Mouse (Mus musculus): Measurements from ENCODE around the gene Sdr9c7. TPM values are rescaled to one million over a fixed set of nuclear protein-coding genes. Genes with fewer than 3 reads are reported as not detected.
"Not testable (repeated sequence)": the region's sequence is repeated elsewhere in the genome, so short reads cannot be mapped to it uniquely, and the experiment has no call there.

Gene Sdr9c7
- total RNA-seq, 2 experiments from 2014 or later: not detected

- intact Hi-C loops (cut with DNase I): no loop called here
- DNase-seq: no peak
Measured at GRCm38 (mm10) chr10:127906138-127906537, 7.8 kb downstream of the Sdr9c7 start.

- intact Hi-C loops (cut with DNase I): no loop called here
Measured at GRCm38 (mm10) chr10:127907386-127907951, 9.2 kb downstream of the Sdr9c7 start.

DNA sequence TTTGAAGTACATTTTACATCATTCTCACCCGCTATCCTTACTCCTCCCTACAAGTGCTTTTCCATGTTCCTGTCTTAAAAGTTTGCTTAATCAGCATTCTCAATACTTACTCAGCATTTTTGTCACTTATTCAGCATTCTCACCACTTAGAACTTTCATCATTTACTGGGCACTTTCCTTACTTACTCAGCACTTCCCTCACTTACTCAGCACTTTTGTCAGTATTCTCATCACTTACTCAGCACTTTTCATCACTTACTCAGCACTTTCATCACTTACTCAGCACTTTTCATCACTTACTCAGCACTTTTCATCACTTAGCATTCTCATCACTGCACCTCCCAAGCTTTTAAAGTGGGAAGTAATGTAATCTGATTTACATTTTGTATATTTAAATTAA is 17.3 kb downstream of the Sdr9c7 start:
- intact Hi-C loops (cut with DNase I): no loop called here
- no peak for DNase-seq

More at GRCm38 (mm10) chr10:127907386-127907951, 9.2 kb downstream of the Sdr9c7 start:
- no peak for DNase-seq

GRCm38 (mm10) chr10:127917183-127917582 is 18.9 kb downstream of the Sdr9c7 start:
- intact Hi-C loops (cut with DNase I); DNase-seq: not testable (repeated sequence)

DNA sequence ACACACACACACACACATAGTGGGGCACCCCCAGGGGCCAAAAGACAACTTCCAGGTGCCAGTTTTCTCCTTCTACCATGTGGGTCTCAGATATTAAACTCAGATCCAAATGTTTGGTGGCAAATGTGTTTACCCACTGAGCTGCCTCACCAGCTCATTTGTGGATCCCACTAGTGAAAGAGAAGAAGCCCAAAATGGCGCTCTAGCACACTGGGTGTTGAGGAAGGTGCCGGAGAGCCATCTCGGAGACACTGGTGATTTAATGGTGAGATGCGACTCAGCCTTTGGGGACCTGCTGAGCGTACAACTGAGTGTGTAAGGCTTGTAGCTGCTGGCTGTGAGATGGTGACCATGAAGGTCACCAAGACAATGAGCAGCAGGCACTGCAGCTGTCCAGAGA is 19.3 kb downstream of the Sdr9c7 start:
- DNase-seq: no peak
- intact Hi-C loops (cut with DNase I): no loop called here

DNA sequence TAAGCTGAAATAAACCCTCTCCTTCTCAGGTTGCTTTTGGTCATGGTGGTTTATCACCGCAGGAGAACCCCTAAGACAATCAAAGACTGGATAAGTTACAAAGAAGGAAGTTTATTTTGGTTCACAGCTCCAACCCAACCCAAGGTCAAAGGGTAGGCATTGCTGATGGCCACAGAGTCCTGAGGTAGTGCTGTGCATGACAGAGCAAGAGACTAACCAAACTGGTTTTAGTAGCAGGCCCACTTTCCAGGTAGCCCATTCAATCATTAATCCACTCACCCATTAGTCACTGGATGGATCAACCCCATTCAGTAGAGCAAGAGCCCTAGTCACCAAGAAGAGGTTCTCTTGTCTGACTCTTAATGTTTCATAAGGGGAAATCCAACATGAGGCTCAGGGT is 23.9 kb downstream of the Sdr9c7 start:
- intact Hi-C loops (cut with DNase I): no loop called here

DNA sequence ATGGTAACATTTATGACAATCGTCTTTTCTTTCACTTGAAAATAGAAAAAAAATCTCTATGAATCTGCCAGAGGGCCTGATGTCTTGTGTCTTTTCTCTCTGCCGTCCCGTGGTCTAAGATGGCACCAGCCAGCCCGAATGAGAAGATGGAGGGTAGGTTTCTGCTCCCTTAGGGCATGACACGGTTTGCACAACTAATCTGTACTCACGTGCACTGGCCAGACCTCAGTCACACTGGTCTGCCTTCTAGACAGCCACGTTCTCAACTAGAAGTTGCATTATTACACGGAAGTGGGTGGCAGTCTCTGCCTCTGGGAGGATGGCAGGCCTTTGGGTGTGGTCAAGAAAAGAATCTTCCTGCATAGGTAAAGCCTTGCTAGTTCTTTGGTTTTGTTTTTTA is 24.7 kb downstream of the Sdr9c7 start:
- intact Hi-C loops (cut with DNase I): no loop called here
- DNase-seq: no peak

More for the DNA sequence above, 23.9 kb downstream of the Sdr9c7 start:
- no peak for DNase-seq

GRCm38 (mm10) chr10:127924597-127925378 is 26.5 kb downstream of the Sdr9c7 start:
- intact Hi-C loops (cut with DNase I): no loop called here
- no peak for DNase-seq

DNA sequence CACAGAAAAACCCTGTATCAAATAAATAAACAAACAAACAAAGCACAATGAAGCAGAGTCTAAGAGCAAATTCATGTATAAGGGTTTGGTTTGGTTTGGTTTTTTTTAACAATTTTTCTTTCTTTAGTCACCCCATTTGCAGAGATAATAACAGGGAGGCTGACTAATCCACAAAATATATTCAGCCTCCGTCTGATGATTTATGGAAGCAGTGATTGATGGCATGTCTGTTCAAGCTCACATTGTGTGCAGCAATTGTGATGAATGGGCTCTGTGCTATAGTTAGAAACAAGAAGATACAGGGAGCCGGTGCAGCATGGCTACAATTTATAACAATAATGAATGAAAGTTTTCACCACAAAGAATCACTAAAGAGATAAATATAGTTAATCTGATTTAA is 29.4 kb downstream of the Sdr9c7 start:
- intact Hi-C loops (cut with DNase I): no loop called here
- no peak for DNase-seq

DNA sequence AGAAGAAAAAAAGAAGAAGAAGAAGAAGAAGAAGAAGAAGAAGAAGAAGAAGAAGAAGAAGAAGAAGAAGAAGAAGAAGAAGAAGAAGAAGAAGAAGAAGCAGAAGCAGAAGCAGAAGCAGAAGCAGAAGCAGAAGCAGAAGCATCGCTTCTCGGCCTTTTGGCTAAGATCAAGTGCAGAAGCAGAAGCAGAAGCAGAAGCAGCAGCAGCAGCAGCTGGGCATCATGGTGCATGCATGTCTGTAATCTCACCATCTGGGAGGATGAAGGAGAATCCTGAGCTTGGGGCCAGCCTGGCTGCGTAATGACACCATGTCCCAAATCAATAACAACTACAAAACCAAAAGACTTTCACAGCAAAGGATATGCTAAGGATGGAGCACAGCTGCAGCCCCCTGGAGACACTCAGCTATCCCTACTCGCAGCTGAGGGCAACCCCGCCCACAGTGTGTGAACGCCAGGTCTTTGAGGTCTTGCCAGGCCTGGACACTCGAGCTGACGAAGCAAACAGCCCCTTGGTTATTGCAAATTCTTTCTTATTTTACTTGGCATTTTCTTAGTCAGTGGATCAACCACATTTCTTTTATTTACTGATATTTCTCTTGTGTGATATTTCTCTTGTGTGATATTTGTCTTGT is 34.1 kb downstream of the Sdr9c7 start:
- peak in 1 of 2 experiments; percentile 36 for DNase-seq
- intact Hi-C loops (cut with DNase I): no loop called here

DNA sequence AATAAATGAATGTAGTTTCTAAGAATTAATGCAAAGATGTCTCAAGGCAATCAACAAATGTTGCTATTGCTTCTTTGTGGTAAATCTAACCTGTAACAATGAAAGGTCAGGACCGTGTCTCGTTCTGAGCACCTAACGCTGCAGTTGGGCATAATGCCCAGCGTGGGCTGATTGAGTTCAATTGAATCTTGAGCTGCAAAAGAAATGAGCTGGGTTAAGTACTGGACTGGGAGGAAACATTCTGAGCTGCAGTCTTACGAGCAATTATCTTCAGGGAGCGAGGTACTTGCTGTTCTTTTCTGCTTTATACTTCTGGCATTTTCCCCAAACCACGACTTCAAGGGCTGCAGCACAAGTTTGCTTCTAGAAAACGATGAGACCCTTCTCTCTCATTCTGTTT is 38.0 kb downstream of the Sdr9c7 start:
- intact Hi-C loops (cut with DNase I): loop anchor here (2.0 to 5.0 kb wide), 2 partner anchors 109 to 241 kb away; no protein-coding TSS in a partner anchor
- DNase-seq: no peak

DNA sequence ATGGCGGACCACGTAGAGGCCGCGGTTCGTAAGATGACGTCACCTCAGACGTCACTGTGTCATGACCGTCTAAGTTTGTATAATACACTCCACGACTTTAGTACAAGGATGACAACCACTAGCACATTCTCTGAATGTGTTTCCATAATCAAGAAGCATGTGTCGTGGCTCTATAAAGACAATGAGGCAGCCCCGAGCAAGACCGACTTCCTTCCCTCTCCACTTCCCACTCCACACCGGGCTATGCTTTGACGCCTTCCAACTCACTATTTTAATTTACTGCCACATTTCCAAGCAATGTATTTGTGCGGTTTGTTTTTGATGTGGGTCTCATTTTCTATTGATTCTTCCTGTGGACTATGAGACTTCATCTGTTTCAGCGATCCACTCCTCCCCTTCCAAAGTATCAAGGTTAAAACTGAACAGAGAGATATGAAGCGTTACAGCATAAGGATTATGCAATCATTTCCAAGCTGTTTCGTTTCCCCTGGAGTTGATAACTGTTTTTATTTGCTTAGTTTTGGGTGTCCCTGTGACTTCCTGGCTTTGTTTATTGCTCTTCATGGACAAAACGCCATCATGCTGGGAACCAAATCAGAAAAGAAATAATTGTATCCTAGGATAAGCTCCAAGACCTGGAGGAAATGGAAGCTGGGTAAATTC is 38.6 kb downstream of the Sdr9c7 start:
- peak in 1 of 2 experiments; percentile 8 for DNase-seq
- intact Hi-C loops (cut with DNase I): loop anchor here (1.0 to 5.0 kb wide), 4 partner anchors 110 to 296 kb away; no protein-coding TSS in a partner anchor

GRCm38 (mm10) chr10:127937428-127938010 is 39.2 kb downstream of the Sdr9c7 start:
- DNase-seq: peak; percentile 67 to 78
- intact Hi-C loops (cut with DNase I): loop anchor here (1.0 to 5.0 kb wide), 4 partner anchors 110 to 296 kb away; no protein-coding TSS in a partner anchor

- not testable (repeated sequence) for DNase-seq
- intact Hi-C loops (cut with DNase I): loop anchor here (5.0 kb wide), 1 partner anchor 112 kb away; no protein-coding TSS in a partner anchor
Measured at GRCm38 (mm10) chr10:127939667-127940066, 41.3 kb downstream of the Sdr9c7 start.

DNA sequence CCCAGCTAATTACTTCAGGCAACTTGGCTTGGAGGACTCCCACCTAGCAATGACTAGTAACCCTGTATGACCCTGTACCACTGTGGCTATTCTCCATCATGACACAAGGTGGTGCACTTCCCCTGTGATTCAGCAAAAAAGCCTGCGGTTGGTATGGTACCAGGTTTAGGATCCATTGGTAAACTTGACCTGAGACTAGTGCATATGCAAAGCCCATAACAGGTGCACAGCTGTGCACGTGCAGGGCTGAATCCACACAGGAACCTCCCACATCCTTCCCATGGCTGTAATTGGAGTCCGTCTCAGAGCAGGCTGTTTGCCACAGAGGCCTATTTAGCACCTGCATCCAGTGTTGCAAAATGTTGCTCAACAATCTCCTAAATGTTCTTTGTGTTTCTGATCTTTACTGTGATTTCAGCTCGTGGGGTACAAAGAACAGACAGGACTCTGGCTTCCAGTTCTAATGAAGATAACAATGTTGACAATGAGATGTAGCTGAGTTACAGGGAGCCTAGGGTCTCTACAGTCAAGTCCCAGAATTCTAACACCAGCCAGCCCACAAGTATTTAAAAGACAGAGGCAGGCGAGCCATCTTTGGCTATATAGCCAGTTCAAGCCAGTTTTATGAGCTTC is 47.2 kb downstream of the Sdr9c7 start:
- intact Hi-C loops (cut with DNase I): loop anchor here (1.0 kb wide), 1 partner anchor 63 kb away; no protein-coding TSS in a partner anchor
- peak; percentile 22 to 32 for DNase-seq

- intact Hi-C loops (cut with DNase I): loop anchor here (10.0 kb wide), 1 partner anchor 235 kb away; the partner anchor contains the start of gene Rbms2
- DNase-seq: no peak
Measured at GRCm38 (mm10) chr10:127949596-127950130, 51.3 kb downstream of the Sdr9c7 start.

GRCm38 (mm10) chr10:127951390-127951789 is 53.1 kb downstream of the Sdr9c7 start:
- DNase-seq: no peak
- intact Hi-C loops (cut with DNase I): loop anchor here (10.0 kb wide), 1 partner anchor 233 kb away; the partner anchor contains the start of gene Rbms2

DNA sequence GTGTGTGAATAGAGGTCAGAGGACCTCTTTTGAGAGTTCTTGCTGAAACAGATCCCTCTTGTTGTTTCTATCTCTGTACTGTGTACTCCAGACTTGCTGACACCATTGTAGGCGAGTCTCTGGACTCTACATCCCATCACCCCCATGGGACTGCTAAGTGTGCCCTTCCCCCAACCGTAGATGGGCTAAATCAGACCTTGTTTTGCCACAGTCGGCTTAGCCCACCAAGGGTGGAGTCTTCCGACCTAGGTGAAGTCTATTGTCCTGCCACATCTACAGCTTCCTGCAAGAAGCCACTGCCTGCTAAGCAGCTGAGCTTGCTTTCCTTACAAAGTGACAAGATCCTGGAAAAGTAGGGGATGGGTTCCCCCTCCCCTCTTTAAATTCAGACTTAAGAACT is 53.5 kb downstream of the Sdr9c7 start:
- intact Hi-C loops (cut with DNase I): loop anchor here (10.0 kb wide), 1 partner anchor 233 kb away; the partner anchor contains the start of gene Rbms2
- DNase-seq: no peak

GRCm38 (mm10) chr10:127955034-127955433 is 56.7 kb downstream of the Sdr9c7 start:
- intact Hi-C loops (cut with DNase I): loop anchor here (10.0 kb wide), 1 partner anchor 230 kb away; the partner anchor contains the start of gene Rbms2
- no peak for DNase-seq
